Mouse (Mus musculus): ENCODE results near the gene Htr1d.

- TF ChIP-seq CTCF (IDR thresholded peaks at IDR 0.05; ENCODE audit: low read depth) (no peak), EP300 (IDR thresholded peaks at IDR 0.05; ENCODE audit: low read depth) (no peak)
Measured at GRCm38 (mm10) chr4:136462086-136462838, 38.9 kb downstream of the Htr1d start, which contains the start of gene 6030445D17Rik.

Data from liver, embryonic 14.5 days (tissue).